Comparison of ENCODE assay signal across 8 mouse cellular contexts in the genomic region with DNA sequence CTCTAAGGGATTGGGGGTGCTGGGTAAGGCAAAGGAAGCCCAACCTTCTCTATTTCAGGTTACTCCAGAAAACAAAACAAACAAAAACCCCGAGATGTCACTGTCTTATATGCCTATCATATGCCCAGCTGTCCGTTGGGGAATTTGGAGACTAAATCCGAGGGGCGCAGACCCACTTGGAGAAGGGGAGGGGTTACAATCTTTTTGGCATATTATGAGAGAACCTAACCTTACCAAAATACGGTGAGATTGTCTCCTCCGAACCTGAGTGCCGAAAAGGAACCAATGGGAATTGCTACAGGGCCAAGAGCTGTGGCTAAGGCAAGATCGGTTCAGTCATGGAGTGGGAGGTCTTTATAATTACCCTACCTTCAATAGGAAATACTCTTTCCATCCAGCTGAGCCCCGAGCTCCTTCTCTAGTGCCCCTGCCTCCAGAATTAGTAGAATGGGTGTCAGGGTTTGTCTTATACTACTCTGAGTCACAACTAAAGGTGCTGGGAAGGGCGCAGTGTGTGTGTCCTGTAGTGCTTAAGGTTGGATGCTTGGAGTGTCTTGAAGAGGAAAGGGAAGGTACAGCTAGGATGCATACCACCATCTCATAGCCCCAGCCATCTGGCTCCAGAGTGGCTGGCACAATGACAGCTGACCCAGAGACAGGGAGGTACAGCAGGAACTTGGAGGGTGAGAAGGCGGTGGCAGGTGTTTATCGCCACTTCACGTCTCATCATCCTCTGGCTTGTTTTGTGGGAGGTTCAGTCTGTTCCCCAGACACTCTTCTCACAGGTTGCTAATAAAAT. TPM values are rescaled to one million over a fixed set of nuclear protein-coding genes. Genes with fewer than 3 reads are reported as not detected.
A peak's percentile ranks its signal among the peaks of the same experiment; 100 is the strongest.
DNase-seq lines count a peak whose midpoint lies in the region; ATAC-seq and TF ChIP-seq lines count a peak whose summit lies in the region.

No protein-coding gene starts in this region.

- H3K27me3 ChIP-seq in neural tube, embryonic 11.5 days (ENCODE audit: control insufficient read depth, insufficient read depth, low read length) = no peaks in the 10 kb centered on the region
- no peaks in the 10 kb centered on the region for H3K27me3 ChIP-seq in cerebellum, adult 2 months (ENCODE audit: control insufficient read depth, insufficient read depth, low read length)
- H3K27me3 ChIP-seq in heart, embryonic 12.5 days (replicated peaks) = no peaks in the 10 kb centered on the region
- peaks cover 7% of the 10 kb centered on the region; the same call in 1 of the 2 replicates for H3K27me3 ChIP-seq in midbrain, embryonic 10.5 days (ENCODE audit: low read depth, poor library complexity, severe bottlenecking)
- H3K27me3 ChIP-seq in stomach, embryonic 16.5 days (ENCODE audit: control insufficient read depth, insufficient read depth, low read length) = no peaks in the 10 kb centered on the region

- peak overlapping the region; percentile 76; the same call in 1 of the 2 replicates for H3K9ac ChIP-seq in neural tube, embryonic 11.5 days (ENCODE audit: low read length)
- peak overlapping the region; percentile 90 for H3K9ac ChIP-seq in heart, embryonic 12.5 days
- H3K9ac ChIP-seq in stomach, embryonic 16.5 days (ENCODE audit: low read length) = peak overlapping the region; percentile 87

- no peak for DNase-seq in neural tube, embryonic 11.5 days (ENCODE audit: low spot score)
- no peak for DNase-seq in neural tube, embryonic 10.5 days (ENCODE audit: extremely low spot score, low spot score)
- DNase-seq in cerebellum, adult 2 months = peak; percentile 57 to 61
- peak; percentile 36 to 53 for DNase-seq in kidney, postnatal 25 days
- no peak for DNase-seq in midbrain, embryonic 10.5 days (ENCODE audit: low spot score)

- no peak for TF ChIP-seq CTCF in cerebellum, adult 2 months (IDR thresholded peaks at IDR 0.05; ENCODE audit: borderline replicate concordance, insufficient read depth, low read depth, low read length)

- peak overlapping the region; percentile 82 for H3K4me3 ChIP-seq in neural tube, embryonic 11.5 days (ENCODE audit: low read depth, low read length)
- peak overlapping the region; percentile 88 for H3K4me3 ChIP-seq in cerebellum, adult 2 months (replicated peaks; ENCODE audit: insufficient read depth, low read depth, low read length)
- peak overlapping the region; percentile 73 for H3K4me3 ChIP-seq in heart, embryonic 12.5 days
- H3K4me3 ChIP-seq in midbrain, embryonic 10.5 days = peak overlapping the region; percentile 89
- H3K4me3 ChIP-seq in stomach, embryonic 16.5 days (replicated peaks; ENCODE audit: low read length) = peak overlapping the region; percentile 83

- H3K4me2 ChIP-seq in neural tube, embryonic 11.5 days (ENCODE audit: low read depth) = peak overlapping the region; percentile 92
- peak overlapping the region; percentile 97 for H3K4me2 ChIP-seq in heart, embryonic 12.5 days
- H3K4me2 ChIP-seq in stomach, embryonic 16.5 days (ENCODE audit: low read depth, low read length) = peak overlapping the region; percentile 91

- H3K4me1 ChIP-seq in neural tube, embryonic 11.5 days (ENCODE audit: control insufficient read depth, insufficient read depth, low read length) = peaks cover 36% of the 10 kb centered on the region
- peaks cover 7% of the 10 kb centered on the region for H3K4me1 ChIP-seq in cerebellum, adult 2 months (ENCODE audit: control insufficient read depth, insufficient read depth, low read length)
- H3K4me1 ChIP-seq in heart, embryonic 12.5 days (replicated peaks) = peaks cover 66% of the 10 kb centered on the region
- H3K4me1 ChIP-seq in midbrain, embryonic 10.5 days = peaks cover 69% of the 10 kb centered on the region
- H3K4me1 ChIP-seq in stomach, embryonic 16.5 days (ENCODE audit: control insufficient read depth, insufficient read depth, low read length) = peaks cover 28% of the 10 kb centered on the region

- ATAC-seq in neural tube, embryonic 11.5 days (ENCODE audit: insufficient read depth, low FRiP score, low TSS enrichment) = no peak
- no peak for ATAC-seq in heart, embryonic 12.5 days (ENCODE audit: insufficient number of reproducible peaks, low FRiP score)
- ATAC-seq in stomach, embryonic 16.5 days (ENCODE audit: insufficient read depth, low FRiP score) = no peak
- no peak for ATAC-seq in frontal cortex, adult (ENCODE audit: low TSS enrichment)

- no peak for TF ChIP-seq POLR2A in cerebellum, adult 2 months (IDR thresholded peaks at IDR 0.05; ENCODE audit: borderline replicate concordance, insufficient read depth, low read length)

- peak overlapping the region; percentile 88; the same call in 1 of the 2 replicates for H3K27ac ChIP-seq in neural tube, embryonic 11.5 days (ENCODE audit: low read depth, low read length)
- H3K27ac ChIP-seq in cerebellum, adult 2 months (ENCODE audit: insufficient read depth, low read length) = peak overlapping the region; percentile 90; the same call in 1 of the 2 replicates
- peak overlapping the region; percentile 98 for H3K27ac ChIP-seq in heart, embryonic 12.5 days (ENCODE audit: poor library complexity, severe bottlenecking)
- peak overlapping the region; percentile 94 for H3K27ac ChIP-seq in midbrain, embryonic 10.5 days (replicated peaks)
- peak overlapping the region; percentile 97 for H3K27ac ChIP-seq in stomach, embryonic 16.5 days (ENCODE audit: low read length)

- H3K36me3 ChIP-seq in neural tube, embryonic 11.5 days (ENCODE audit: control insufficient read depth, insufficient read depth, low read length) = peaks cover 6% of the 10 kb centered on the region
- H3K36me3 ChIP-seq in heart, embryonic 12.5 days = peaks cover 14% of the 10 kb centered on the region
- peaks cover 23% of the 10 kb centered on the region for H3K36me3 ChIP-seq in midbrain, embryonic 10.5 days
- H3K36me3 ChIP-seq in stomach, embryonic 16.5 days (ENCODE audit: control insufficient read depth, insufficient read depth, low read length) = peaks cover 13% of the 10 kb centered on the region; the same call in 1 of the 2 replicates

- no peaks in the 10 kb centered on the region for H3K9me3 ChIP-seq in neural tube, embryonic 11.5 days (ENCODE audit: control insufficient read depth, low read length)
- no peaks in the 10 kb centered on the region for H3K9me3 ChIP-seq in heart, embryonic 12.5 days (replicated peaks)
- no peaks in the 10 kb centered on the region for H3K9me3 ChIP-seq in midbrain, embryonic 10.5 days (replicated peaks)
- no peaks in the 10 kb centered on the region for H3K9me3 ChIP-seq in stomach, embryonic 16.5 days (replicated peaks; ENCODE audit: control insufficient read depth, low read length)

- 29% methylated on average over 13 of the region's 13 CpGs for WGBS in neural tube, embryonic 11.5 days
- 6% methylated on average over 13 of the region's 13 CpGs for WGBS in cerebellum, adult 2 months
- 27% methylated on average over 13 of the region's 13 CpGs for WGBS in heart, embryonic 12.5 days
- WGBS in midbrain, embryonic 10.5 days = 28% methylated on average over 13 of the region's 13 CpGs
- 29% methylated on average over 13 of the region's 13 CpGs for WGBS in stomach, embryonic 16.5 days

RNA-seq across cellular contexts. Expression of gene Baz2a, which starts 2.3 kb away (rescaled TPM):
- polyA plus RNA-seq in neural tube, embryonic 11.5 days (2014; fragmentation: Nextera tagmentation; extraction: Ambion mirVana) = 20.3 and 23.5 TPM in 2 replicates
- polyA plus RNA-seq in cerebellum, adult 2 months (2012; rRNA removed) = 42.9 and 45.2 TPM in 2 replicates
- polyA plus RNA-seq in heart, embryonic 12.5 days (2016; fragmentation: Nextera tagmentation; extraction: Ambion mirVana) = 11.3 and 12.2 TPM in 2 replicates
- polyA plus RNA-seq in midbrain, embryonic 10.5 days (2016; fragmentation: Nextera tagmentation; extraction: Ambion mirVana) = 14.3 and 16.7 TPM in 2 replicates
- 8.3 and 10.0 TPM in 2 replicates for polyA plus RNA-seq in stomach, embryonic 16.5 days (2015; fragmentation: Nextera tagmentation; extraction: Ambion mirVana)

RNA-seq across cellular contexts. Expression of gene Atp5b, which starts 10.6 kb away (rescaled TPM):
- polyA plus RNA-seq in neural tube, embryonic 11.5 days (2014; fragmentation: Nextera tagmentation; extraction: Ambion mirVana) = 2,381 and 2,418 TPM in 2 replicates
- 2,153 and 2,193 TPM in 2 replicates for polyA plus RNA-seq in cerebellum, adult 2 months (2012; rRNA removed)
- 4,835 and 4,880 TPM in 2 replicates for polyA plus RNA-seq in heart, embryonic 12.5 days (2016; fragmentation: Nextera tagmentation; extraction: Ambion mirVana)
- polyA plus RNA-seq in midbrain, embryonic 10.5 days (2016; fragmentation: Nextera tagmentation; extraction: Ambion mirVana) = 2,205 and 2,316 TPM in 2 replicates
- polyA plus RNA-seq in stomach, embryonic 16.5 days (2015; fragmentation: Nextera tagmentation; extraction: Ambion mirVana) = 2,507 and 2,568 TPM in 2 replicates

RNA-seq across cellular contexts. Expression of gene Ptges3, which starts 34.9 kb away (rescaled TPM):
- 584 and 611 TPM in 2 replicates for polyA plus RNA-seq in neural tube, embryonic 11.5 days (2014; fragmentation: Nextera tagmentation; extraction: Ambion mirVana)
- 69.9 and 75.5 TPM in 2 replicates for polyA plus RNA-seq in cerebellum, adult 2 months (2012; rRNA removed)
- polyA plus RNA-seq in heart, embryonic 12.5 days (2016; fragmentation: Nextera tagmentation; extraction: Ambion mirVana) = 363 and 375 TPM in 2 replicates
- 669 and 729 TPM in 2 replicates for polyA plus RNA-seq in midbrain, embryonic 10.5 days (2016; fragmentation: Nextera tagmentation; extraction: Ambion mirVana)
- 374 and 406 TPM in 2 replicates for polyA plus RNA-seq in stomach, embryonic 16.5 days (2015; fragmentation: Nextera tagmentation; extraction: Ambion mirVana)

RNA-seq across cellular contexts. Expression of gene Naca, which starts 58.3 kb away (rescaled TPM):
- polyA plus RNA-seq in neural tube, embryonic 11.5 days (2014; fragmentation: Nextera tagmentation; extraction: Ambion mirVana) = 854 and 893 TPM in 2 replicates
- polyA plus RNA-seq in cerebellum, adult 2 months (2012; rRNA removed) = 209 and 230 TPM in 2 replicates
- 573 and 577 TPM in 2 replicates for polyA plus RNA-seq in heart, embryonic 12.5 days (2016; fragmentation: Nextera tagmentation; extraction: Ambion mirVana)
- 814 and 925 TPM in 2 replicates for polyA plus RNA-seq in midbrain, embryonic 10.5 days (2016; fragmentation: Nextera tagmentation; extraction: Ambion mirVana)
- 625 and 721 TPM in 2 replicates for polyA plus RNA-seq in stomach, embryonic 16.5 days (2015; fragmentation: Nextera tagmentation; extraction: Ambion mirVana)

Comparison
In these comparisons a context has a peak if more than half of its experiments do, and no peak if none do; other contexts are left out.
1. DNase-seq: peak in cerebellum, adult 2 months (2 of 2) and kidney, postnatal 25 days (2 of 2); none in neural tube, embryonic 11.5 days (single experiment), neural tube, embryonic 10.5 days (single experiment) and midbrain, embryonic 10.5 days (single experiment).
2. Peak in every context shown above with its lines, with median percentiles within 50 percentile points of each other: H3K27ac ChIP-seq, H3K4me2 ChIP-seq, H3K4me3 ChIP-seq and H3K9ac ChIP-seq.